In the genomic region with DNA sequence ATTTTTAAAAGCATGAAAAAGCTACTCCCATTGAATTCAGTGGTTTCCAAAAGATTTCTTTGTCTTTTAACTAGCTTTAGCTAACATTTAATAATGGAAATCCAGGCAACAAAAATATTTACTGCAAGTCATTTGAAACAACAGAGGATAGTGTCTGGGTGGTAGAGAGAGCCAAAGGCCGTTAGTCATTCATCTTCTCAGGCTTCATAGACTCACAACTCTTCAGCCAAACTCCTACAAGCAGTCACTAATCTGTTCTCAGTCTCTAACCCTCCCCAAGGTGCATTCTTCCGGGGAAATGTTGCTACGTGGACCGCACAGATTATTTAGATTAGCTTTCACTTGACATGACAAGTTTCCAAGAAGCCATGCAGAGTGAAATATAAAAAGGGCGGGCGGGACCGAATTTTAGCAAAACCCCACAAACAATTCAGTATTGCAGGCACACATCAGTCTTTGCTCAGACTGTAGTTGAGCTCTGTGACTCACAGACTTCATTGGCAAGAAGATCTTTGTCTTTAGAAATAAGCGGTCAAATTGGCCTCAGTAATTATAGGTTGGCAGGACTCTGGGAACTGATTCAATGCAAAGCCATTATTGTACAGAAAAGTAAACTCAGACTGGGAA, we compare ENCODE assay signal across 9 mouse cellular contexts.
"Had no signal": no experiment of that assay in that cellular context is flagged by ENCODE, and none has a peak within 500 bp of the region (broad histone marks: within the 10 kb centered on the region; RNA-seq: fewer than 3 reads in every experiment).

No protein-coding gene starts in this region.

- DNase-seq: kidney, postnatal 10 days; kidney, postnatal 4 days; lung, embryonic 14.5 days; lung, postnatal 10 days; lung, postnatal 4 days; midbrain, embryonic 14.5 days; right cerebral cortex, postnatal 14 days; thymus, adult 18-20 months; thymus, postnatal 14 days had no signal
